Mouse (Mus musculus): ENCODE data around the gene Tas2r125. TPM values are rescaled to one million over a fixed set of nuclear protein-coding genes. Genes with fewer than 3 reads are reported as not detected.
"Not testable (repeated sequence)": the region's sequence is repeated elsewhere in the genome, so short reads cannot be mapped to it uniquely, and the experiment has no call there.

Tas2r125 gene
- total RNA-seq (2021) = not detected
- long read RNA-seq, experiment 1 = 0 reads
- long read RNA-seq, experiment 2 = 0 reads

DNA sequence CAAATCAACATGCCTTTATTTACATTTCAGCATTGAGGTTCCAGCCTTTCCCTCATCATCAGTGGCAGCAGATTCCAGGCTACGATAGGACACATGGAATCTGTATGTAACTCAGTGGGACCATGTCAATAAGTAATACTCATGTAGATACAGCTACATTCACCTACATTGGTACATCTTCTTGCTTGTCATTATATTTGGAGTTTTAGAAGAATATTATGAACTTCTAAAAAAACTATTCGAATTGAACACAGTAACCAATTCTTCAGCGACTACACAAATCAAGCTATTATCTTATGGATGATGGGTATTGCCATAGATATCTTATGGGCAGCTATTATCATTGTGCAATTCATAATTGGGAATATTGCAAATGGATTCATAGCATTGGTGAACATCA is at the start of gene Tas2r125:
Tas2r125 (plus strand) TSS at position 301 of the 400 bp plus-strand sequence.
- no peak for DNase-seq

GRCm38 (mm10) chr6:132867708-132868107 is 41.7 kb upstream of the Tas2r125 start, which contains the start of gene Tas2r110:
Tas2r110 (plus strand) TSS chr6:132868008.
- DNase-seq = no peak

GRCm38 (mm10) chr6:132892711-132893110 is 16.7 kb upstream of the Tas2r125 start, which contains the start of gene Tas2r113:
Tas2r113 (plus strand) TSS chr6:132893011.
- DNase-seq = no peak

GRCm38 (mm10) chr6:132941376-132941775 is 31.9 kb downstream of the Tas2r125 start:
- not testable (repeated sequence) for DNase-seq

- DNase-seq = no peak
Measured at GRCm38 (mm10) chr6:132950802-132951201, 41.4 kb downstream of the Tas2r125 start, which contains the start of gene Tas2r129. Tas2r129 (plus strand) TSS chr6:132951102.

- no peak for DNase-seq
Measured at GRCm38 (mm10) chr6:132957819-132958218, 48.4 kb downstream of the Tas2r125 start, which contains the start of gene Tas2r131. Tas2r131 (minus strand) TSS chr6:132957919.

Other genes starting within 250 kb of the Tas2r125 start
- not detected for gene Tas2r121, start 208.6 kb upstream of the Tas2r125 start, total RNA-seq (2021)
- not detected for gene Tas2r122, start 197.7 kb upstream of the Tas2r125 start, total RNA-seq (2021)
- gene Tas2r115, start 171.6 kb upstream of the Tas2r125 start, total RNA-seq (2021) = not detected
- not detected for gene Tas2r124, start 154.9 kb upstream of the Tas2r125 start, total RNA-seq (2021)
- gene Tas2r102, start 147.5 kb upstream of the Tas2r125 start, total RNA-seq (2021) = not detected
- not detected for gene Tas2r136, start 131.5 kb upstream of the Tas2r125 start, total RNA-seq (2021)
- not detected for gene Tas2r117, start 106.8 kb upstream of the Tas2r125 start, total RNA-seq (2021)
- gene Tas2r123, start 62.5 kb upstream of the Tas2r125 start, total RNA-seq (2021) = not detected
- not detected for gene Tas2r116, start 54.2 kb upstream of the Tas2r125 start, total RNA-seq (2021)
- gene Tas2r110, start 41.6 kb upstream of the Tas2r125 start, total RNA-seq (2021) = not detected
- gene Tas2r113, start 16.6 kb upstream of the Tas2r125 start, total RNA-seq (2021) = not detected
- not detected for gene Tas2r129, start 41.5 kb downstream of the Tas2r125 start, total RNA-seq (2021)
- not detected for gene Tas2r131, start 48.3 kb downstream of the Tas2r125 start, total RNA-seq (2021)
- not detected for gene Tas2r109, start 71.3 kb downstream of the Tas2r125 start, total RNA-seq (2021)
- not detected for gene Tas2r103, start 127.5 kb downstream of the Tas2r125 start, total RNA-seq (2021)
- gene Tas2r140, start 146.2 kb downstream of the Tas2r125 start, total RNA-seq (2021) = not detected
- gene Smim10l1, start 195.3 kb downstream of the Tas2r125 start, total RNA-seq (2021) = 10 to 100 TPM; 69.4 to 72.8 TPM

Measured in heart, adult 18-20 months (tissue).